Mouse (Mus musculus) stomach, embryonic 16.5 days (tissue): Measurements from ENCODE around the gene Ncam1. TPM values are rescaled to one million over a fixed set of nuclear protein-coding genes. Genes with fewer than 3 reads are reported as not detected.

Source experiments
- ATAC-seq: fragments of 200-750 bp; cut with Nextera tagmentation; 2 replicates; pipeline ENCODE4 v1.8.0; 2017; ENCODE audit warnings: moderate number of reproducible peaks, moderate TSS enrichment; ENCODE audit not compliant: insufficient read depth, low FRiP score
- H3K27ac ChIP-seq: fragments of 300-500 bp; sonication (generic); 2 replicates; pipeline ENCODE4 v1.5.1; 2014; ENCODE audit warnings: low read length
- H3K27me3 ChIP-seq: fragments of 300-500 bp; sonication (generic); 2 replicates; pipeline ENCODE4 v1.6.1; 2014; ENCODE audit warnings: low read length, control low read depth, mixed read lengths; ENCODE audit not compliant: control insufficient read depth, insufficient read depth
- H3K36me3 ChIP-seq: fragments of 300-500 bp; sonication (generic); 2 replicates; pipeline ENCODE4 v1.6.1; 2014; ENCODE audit warnings: low read length; ENCODE audit not compliant: control insufficient read depth, insufficient read depth
- H3K4me1 ChIP-seq: fragments of 300-500 bp; sonication (generic); 2 replicates; pipeline ENCODE4 v1.6.1; 2014; ENCODE audit warnings: low read length, control low read depth, mixed read lengths; ENCODE audit not compliant: control insufficient read depth, insufficient read depth
- H3K4me2 ChIP-seq: fragments of 300-500 bp; sonication (generic); 2 replicates; pipeline ENCODE4 v1.6.1; 2014; ENCODE audit warnings: low read depth, low read length, mixed read lengths
- H3K4me3 ChIP-seq: fragments of 300-500 bp; sonication (generic); replicated peaks from 2 replicates; pipeline ENCODE4 v1.5.1; 2014; ENCODE audit warnings: mild to moderate bottlenecking, low read length
- H3K9ac ChIP-seq: fragments of 300-500 bp; sonication (generic); 2 replicates; pipeline ENCODE4 v1.6.1; 2014; ENCODE audit warnings: low read length
- H3K9me3 ChIP-seq: fragments of 300-500 bp; sonication (generic); replicated peaks from 2 replicates; pipeline ENCODE4 v1.6.1; 2016; ENCODE audit warnings: low read length, control low read depth; ENCODE audit not compliant: control insufficient read depth
- WGBS: fragments of 180-500 bp; shearing (Covaris S2); extraction: QIAGEN DNeasy Blood & Tissue Kit; methylation state at CpG from one replicate; pipeline ENCODE4 v1.1.7; 2014; 5-methylcytosine and 5-hydroxymethylcytosine counted together
- polyA plus RNA-seq: library from polyadenylated mRNA; unstranded; fragments of >200 nt; fragmentation: Nextera tagmentation; extraction: Ambion mirVana; gene quantifications from 2 replicates; pipeline ENCODE4 v1.2.1, GENCODE M21; 2015

Gene Ncam1
- polyA plus RNA-seq, 1 experiment from 2014 or later = 114 TPM

GRCm38 (mm10) chr9:49744286-49744685 lies 54.4 kb downstream of the Ncam1 start:
- WGBS = 62% methylated on average over 2 of the region's 2 CpGs
- Histone ChIP-seq H3K9me3 (no peaks in the 10 kb centered on the region), H3K27me3 (no peaks in the 10 kb centered on the region), H3K4me1 (0 out of 2 replicates have a peak, but pooled peaks cover 7% of the 10 kb centered on the region), H3K36me3 (no peaks in the 10 kb centered on the region), H3K4me3 (no peak overlapping the region), H3K4me2 (no peak overlapping the region), H3K9ac (no peak overlapping the region), H3K27ac (no peak overlapping the region)
- ATAC-seq = no peak

- no peak for ATAC-seq
Measured at GRCm38 (mm10) chr9:49739935-49740334, 58.8 kb downstream of the Ncam1 start.

GRCm38 (mm10) chr9:49738546-49738945 lies 60.2 kb downstream of the Ncam1 start:
- 55% methylated on average over 1 of the region's 1 CpGs for WGBS
- Histone ChIP-seq H3K27me3 (no peaks in the 10 kb centered on the region), H3K9me3 (no peaks in the 10 kb centered on the region), H3K4me2 (no peak overlapping the region), H3K4me1 (0 out of 2 replicates have a peak, but pooled peaks cover 2% of the 10 kb centered on the region), H3K36me3 (no peaks in the 10 kb centered on the region), H3K27ac (no peak overlapping the region), H3K4me3 (no peak overlapping the region), H3K9ac (no peak overlapping the region)
- no peak for ATAC-seq

More at GRCm38 (mm10) chr9:49739935-49740334, 58.8 kb downstream of the Ncam1 start:
- WGBS = 80% methylated on average over 6 of the region's 6 CpGs
- Histone ChIP-seq H3K4me3 (no peak overlapping the region), H3K4me2 (no peak overlapping the region), H3K27me3 (no peaks in the 10 kb centered on the region), H3K9me3 (no peaks in the 10 kb centered on the region), H3K4me1 (0 out of 2 replicates have a peak, but pooled peaks cover 6% of the 10 kb centered on the region), H3K9ac (no peak overlapping the region), H3K27ac (no peak overlapping the region), H3K36me3 (no peaks in the 10 kb centered on the region)

- ATAC-seq = no peak
- Histone ChIP-seq H3K4me1 (0 out of 2 replicates have a peak, but pooled peaks cover 2% of the 10 kb centered on the region), H3K9ac (no peak overlapping the region), H3K4me3 (no peak overlapping the region), H3K4me2 (no peak overlapping the region), H3K27ac (no peak overlapping the region), H3K36me3 (no peaks in the 10 kb centered on the region), H3K27me3 (no peaks in the 10 kb centered on the region), H3K9me3 (no peaks in the 10 kb centered on the region)
- 85% methylated on average over 6 of the region's 6 CpGs for WGBS
Measured at GRCm38 (mm10) chr9:49737166-49737565, 61.6 kb downstream of the Ncam1 start.

DNA sequence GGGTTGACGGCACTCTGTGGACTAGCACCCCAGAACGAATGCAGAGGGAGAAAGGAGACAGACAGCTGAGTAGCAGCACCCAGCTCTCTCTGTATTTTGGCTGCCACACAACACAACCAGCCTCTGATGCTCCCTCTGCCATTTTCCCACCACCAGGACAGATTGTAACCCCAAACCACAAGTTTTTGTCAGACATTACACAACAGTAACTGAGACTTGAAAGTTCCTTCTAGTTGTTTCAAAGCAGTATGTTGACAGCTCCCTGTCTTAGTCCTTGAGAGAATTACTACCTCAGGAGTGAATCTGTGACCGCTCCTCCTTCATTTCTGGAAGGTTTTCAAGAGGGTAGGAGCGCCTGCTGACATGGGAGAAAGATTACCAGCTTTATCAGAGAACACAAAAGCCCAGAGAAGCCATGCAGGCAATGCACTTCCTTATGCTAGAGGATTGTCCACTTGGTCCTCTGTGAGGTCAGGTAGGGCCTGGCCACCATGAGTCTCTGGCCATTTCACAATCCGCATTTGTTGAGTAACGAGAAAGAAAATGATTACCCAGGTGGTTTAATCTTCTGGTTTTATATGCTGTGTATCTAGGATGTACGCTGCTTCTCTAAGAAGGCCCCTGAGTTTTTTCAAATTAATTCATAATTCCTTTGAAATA lies 64.2 kb downstream of the Ncam1 start:
- H3K9me3 ChIP-seq = no peaks in the 10 kb centered on the region
- H3K4me3 ChIP-seq = no peak overlapping the region
- H3K4me1 ChIP-seq = 0 out of 2 replicates have a peak, but pooled peaks cover 5% of the 10 kb centered on the region
- no peak overlapping the region for H3K9ac ChIP-seq
- H3K27me3 ChIP-seq = no peaks in the 10 kb centered on the region
- H3K36me3 ChIP-seq = no peaks in the 10 kb centered on the region
- no peak for ATAC-seq
- no peak overlapping the region for H3K4me2 ChIP-seq
- no peak overlapping the region for H3K27ac ChIP-seq
- 83% methylated on average over 7 of the region's 7 CpGs for WGBS

GRCm38 (mm10) chr9:49733726-49734125 lies 65.0 kb downstream of the Ncam1 start:
- no peak overlapping the region for H3K4me2 ChIP-seq
- no peak overlapping the region for H3K9ac ChIP-seq
- no peaks in the 10 kb centered on the region for H3K9me3 ChIP-seq
- no peaks in the 10 kb centered on the region for H3K36me3 ChIP-seq
- 81% methylated on average over 5 of the region's 5 CpGs for WGBS
- no peaks in the 10 kb centered on the region for H3K27me3 ChIP-seq
- no peak overlapping the region for H3K27ac ChIP-seq
- H3K4me1 ChIP-seq = 0 out of 2 replicates have a peak, but pooled peaks cover 6% of the 10 kb centered on the region
- no peak for ATAC-seq
- no peak overlapping the region for H3K4me3 ChIP-seq

DNA sequence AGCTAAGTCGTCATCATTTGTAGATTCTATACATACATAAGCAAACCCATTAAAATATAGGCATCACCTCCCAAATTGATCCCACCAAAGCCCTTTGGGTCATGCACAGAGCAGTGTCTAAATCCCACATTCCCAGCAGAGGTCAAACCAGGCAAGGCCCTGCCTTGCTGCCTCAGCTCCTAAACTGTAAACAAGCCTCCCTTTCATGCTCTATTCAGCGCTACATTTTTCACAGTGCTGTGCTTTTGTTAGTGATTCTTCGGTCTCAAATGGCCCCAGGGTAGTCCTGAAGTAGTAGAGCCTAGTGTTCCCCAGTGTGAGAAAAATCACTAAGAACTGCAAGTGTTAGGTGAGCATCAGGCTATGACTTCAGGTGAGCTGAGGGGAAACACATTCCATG lies 69.2 kb downstream of the Ncam1 start:
- H3K4me1 ChIP-seq = 0 out of 2 replicates have a peak, but pooled peaks cover 4% of the 10 kb centered on the region
- no peaks in the 10 kb centered on the region for H3K27me3 ChIP-seq
- H3K9ac ChIP-seq = no peak overlapping the region
- H3K27ac ChIP-seq = no peak overlapping the region
- WGBS = 27% methylated on average over 3 of the region's 3 CpGs
- no peak for ATAC-seq
- H3K4me2 ChIP-seq = no peak overlapping the region
- H3K4me3 ChIP-seq = no peak overlapping the region
- no peaks in the 10 kb centered on the region for H3K9me3 ChIP-seq
- no peaks in the 10 kb centered on the region for H3K36me3 ChIP-seq

DNA sequence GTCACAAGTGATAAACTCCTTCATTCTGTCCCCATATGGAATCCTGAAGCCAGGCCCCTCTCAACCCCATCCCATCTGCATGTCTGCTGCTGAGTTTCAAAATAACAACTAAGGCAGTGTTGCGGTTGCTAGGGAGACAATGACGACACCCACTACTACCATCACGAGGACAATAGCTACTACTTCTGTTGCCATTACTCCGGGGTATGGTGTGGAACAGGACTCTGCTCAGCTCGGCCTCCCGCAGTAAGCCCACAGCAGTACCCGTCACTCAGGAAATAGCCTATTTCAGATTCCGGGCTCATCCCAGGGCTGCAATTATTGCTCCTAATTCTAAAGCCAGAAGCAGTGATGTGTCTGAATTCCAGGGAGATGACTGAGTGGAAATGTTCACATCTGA lies 70.5 kb downstream of the Ncam1 start:
- H3K4me1 ChIP-seq = 0 out of 2 replicates have a peak, but pooled peaks cover 4% of the 10 kb centered on the region
- H3K9me3 ChIP-seq = no peaks in the 10 kb centered on the region
- H3K36me3 ChIP-seq = no peaks in the 10 kb centered on the region
- no peak for ATAC-seq
- H3K9ac ChIP-seq = no peak overlapping the region
- no peaks in the 10 kb centered on the region for H3K27me3 ChIP-seq
- no peak overlapping the region for H3K27ac ChIP-seq
- H3K4me3 ChIP-seq = no peak overlapping the region
- H3K4me2 ChIP-seq = no peak overlapping the region
- WGBS = 70% methylated on average over 8 of the region's 8 CpGs

DNA sequence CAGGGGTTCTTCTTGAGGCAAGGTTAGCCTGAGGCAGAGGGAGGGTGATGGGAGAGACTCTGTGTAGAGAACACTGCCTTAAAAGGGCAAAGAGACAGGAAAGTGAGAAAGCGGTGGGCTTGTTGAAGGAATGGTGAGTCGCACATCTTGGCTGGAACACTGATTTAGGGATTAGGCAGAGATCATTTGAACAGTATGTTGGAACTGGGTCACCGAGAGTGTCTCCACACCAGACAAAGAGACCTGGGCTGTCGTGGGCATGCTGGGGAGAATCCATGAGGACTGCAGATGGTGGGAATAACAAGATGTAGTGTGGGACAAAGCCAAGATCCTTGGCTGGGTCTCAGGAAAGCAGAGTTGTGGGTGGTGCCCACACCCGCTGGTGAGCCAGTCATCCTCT lies 76.0 kb downstream of the Ncam1 start:
- ATAC-seq = peak; percentile 64
- H3K4me2 ChIP-seq = no peak overlapping the region
- no peaks in the 10 kb centered on the region for H3K36me3 ChIP-seq
- H3K27me3 ChIP-seq = no peaks in the 10 kb centered on the region
- 63% methylated on average over 5 of the region's 5 CpGs for WGBS
- no peak overlapping the region for H3K4me3 ChIP-seq
- H3K9me3 ChIP-seq = no peaks in the 10 kb centered on the region
- H3K4me1 ChIP-seq = peaks cover 5% of the 10 kb centered on the region; the same call in 1 of the 2 replicates
- H3K9ac ChIP-seq = no peak overlapping the region
- H3K27ac ChIP-seq = peak overlapping the region; percentile 7; the same call in 1 of the 2 replicates
